Mouse (Mus musculus) embryonic facial prominence, embryonic 15.5 days (tissue): ENCODE results near the gene Amn. TPM values are rescaled to one million over a fixed set of nuclear protein-coding genes. Genes with fewer than 3 reads are reported as not detected.

ENCODE experiments used
- ATAC-seq: fragments of 200-750 bp; cut with Nextera tagmentation; 2 replicates; pipeline ENCODE4 v1.8.0; 2017; ENCODE audit warnings: low read depth, moderate TSS enrichment; ENCODE audit not compliant: insufficient number of reproducible peaks, low FRiP score, low TSS enrichment
- H3K27ac ChIP-seq: fragments of 300-500 bp; sonication (generic); replicated peaks from 2 replicates; pipeline ENCODE4 v1.5.1; 2015; ENCODE audit warnings: mild to moderate bottlenecking, inconsistent platforms
- H3K27me3 ChIP-seq: fragments of 300-500 bp; sonication (generic); 2 replicates; pipeline ENCODE4 v1.6.1; 2015; ENCODE audit warnings: inconsistent platforms
- H3K36me3 ChIP-seq: fragments of 300-500 bp; sonication (generic); 2 replicates; pipeline ENCODE4 v1.6.1; 2015; ENCODE audit warnings: mild to moderate bottlenecking, inconsistent platforms
- H3K4me1 ChIP-seq: fragments of 300-500 bp; sonication (generic); 2 replicates; pipeline ENCODE4 v1.6.1; 2015; ENCODE audit warnings: inconsistent platforms
- H3K4me2 ChIP-seq: fragments of 300-500 bp; sonication (generic); replicated peaks from 2 replicates; pipeline ENCODE4 v1.6.1; 2015; ENCODE audit warnings: mild to moderate bottlenecking, inconsistent platforms
- H3K4me3 ChIP-seq: fragments of 300-500 bp; sonication (generic); replicated peaks from 2 replicates; pipeline ENCODE4 v1.5.1; 2015; ENCODE audit warnings: mild to moderate bottlenecking, inconsistent platforms
- H3K9ac ChIP-seq: fragments of 300-500 bp; sonication (generic); 2 replicates; pipeline ENCODE4 v1.6.1; 2015; ENCODE audit warnings: inconsistent platforms
- H3K9me3 ChIP-seq: fragments of 300-500 bp; sonication (generic); replicated peaks from 2 replicates; pipeline ENCODE4 v1.6.1; 2016; ENCODE audit warnings: inconsistent platforms
- WGBS: fragments of 180-500 bp; shearing (Covaris S2); methylation state at CpG from one replicate; pipeline ENCODE4 v1.1.7; 2015; 5-methylcytosine and 5-hydroxymethylcytosine counted together
- polyA plus RNA-seq: library from polyadenylated mRNA; unstranded; fragments of >200 nt; fragmentation: Nextera tagmentation; extraction: Ambion mirVana; gene quantifications from 2 replicates; pipeline ENCODE4 v1.2.1, GENCODE M21; 2015

The Amn gene
- polyA plus RNA-seq, 1 experiment from 2014 or later = 0.59 TPM

DNA sequence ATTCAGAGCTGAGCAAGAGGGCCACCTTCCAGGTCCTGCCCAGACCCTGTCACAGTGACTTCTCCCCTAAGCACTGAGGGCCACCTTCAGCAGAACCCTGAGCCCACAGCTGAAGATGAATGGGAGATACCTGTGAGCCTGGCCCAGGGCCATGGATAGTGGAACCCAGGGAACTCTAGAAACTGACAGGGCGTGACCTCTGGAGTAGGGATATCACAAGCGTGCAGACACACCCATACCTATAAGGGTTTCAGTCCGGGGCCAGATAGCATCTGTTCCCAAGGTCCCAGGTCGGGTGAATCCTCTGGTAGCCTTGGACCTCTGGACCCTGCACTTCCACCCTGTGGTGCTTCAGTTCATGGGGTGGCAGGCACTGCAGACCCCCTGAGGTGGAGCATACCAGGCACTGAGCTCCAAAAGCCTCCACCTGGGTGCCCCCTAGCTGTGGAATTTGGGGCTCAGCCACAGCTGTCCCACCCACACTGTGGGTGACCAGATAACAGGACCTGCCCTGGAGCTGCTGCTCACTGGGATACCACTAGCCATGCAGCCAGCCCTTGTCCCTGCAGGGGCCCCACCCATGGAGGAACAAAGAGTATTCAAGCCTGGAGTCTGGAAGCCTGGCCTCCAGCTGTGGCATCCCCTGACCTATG is 3.1 kb upstream of the Amn start:
- H3K4me2 ChIP-seq = no peak overlapping the region
- no peak overlapping the region for H3K27ac ChIP-seq
- H3K27me3 ChIP-seq = peaks cover 37% of the 10 kb centered on the region
- H3K9ac ChIP-seq = no peak overlapping the region
- peaks cover 7% of the 10 kb centered on the region; the same call in 1 of the 2 replicates for H3K36me3 ChIP-seq
- H3K4me3 ChIP-seq = no peak overlapping the region
- H3K9me3 ChIP-seq = no peaks in the 10 kb centered on the region
- H3K4me1 ChIP-seq = peaks cover 13% of the 10 kb centered on the region
- 65% methylated on average over 4 of the region's 4 CpGs for WGBS
- no peak for ATAC-seq

GRCm38 (mm10) chr12:111271406-111271805 is 511 bp downstream of the Amn start:
- H3K9ac ChIP-seq = no peak overlapping the region
- H3K4me1 ChIP-seq = peaks cover 35% of the 10 kb centered on the region
- ATAC-seq = no peak
- no peaks in the 10 kb centered on the region for H3K9me3 ChIP-seq
- WGBS = 7% methylated on average over 27 of the region's 28 CpGs
- H3K4me2 ChIP-seq = peak overlapping the region; percentile 31
- H3K36me3 ChIP-seq = no peaks in the 10 kb centered on the region; the same call in 1 of the 2 replicates
- H3K4me3 ChIP-seq = peak overlapping the region; percentile 20
- peaks cover 73% of the 10 kb centered on the region for H3K27me3 ChIP-seq
- H3K27ac ChIP-seq = no peak overlapping the region

- Histone ChIP-seq H3K9ac (no peak overlapping the region), H3K36me3 (no peaks in the 10 kb centered on the region; the same call in 1 of the 2 replicates), H3K4me3 (peak overlapping the region; percentile 20; the same call in 1 of the 2 replicates), H3K9me3 (no peaks in the 10 kb centered on the region), H3K4me1 (peaks cover 35% of the 10 kb centered on the region), H3K27ac (no peak overlapping the region), H3K27me3 (peaks cover 78% of the 10 kb centered on the region), H3K4me2 (peak overlapping the region; percentile 31)
- 12% methylated on average over 8 of the region's 8 CpGs for WGBS
- no peak for ATAC-seq
Measured at GRCm38 (mm10) chr12:111271966-111272365, 1.1 kb downstream of the Amn start.

DNA sequence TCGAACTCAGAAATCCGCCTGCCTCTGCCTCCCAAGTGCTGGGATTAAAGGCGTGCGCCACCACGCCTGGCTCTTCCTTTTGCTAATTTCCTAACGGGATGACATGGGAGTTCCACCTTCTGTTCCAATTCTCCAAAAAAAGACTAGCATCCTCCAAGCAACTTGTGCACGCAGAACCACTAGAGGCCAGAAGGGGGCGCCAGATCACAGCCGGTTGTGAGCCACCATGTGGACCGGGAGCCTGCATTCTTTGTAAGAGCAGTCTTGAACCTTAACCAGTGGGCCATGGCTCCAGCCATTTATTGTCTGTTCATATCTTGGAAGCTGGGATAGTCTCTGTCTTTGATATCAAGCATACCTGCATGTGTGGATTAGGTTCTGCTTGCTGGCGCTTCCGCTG is 1.5 kb downstream of the Amn start:
- Histone ChIP-seq H3K27ac (no peak overlapping the region), H3K36me3 (no peaks in the 10 kb centered on the region), H3K4me2 (no peak overlapping the region), H3K4me3 (no peak overlapping the region), H3K9me3 (no peaks in the 10 kb centered on the region), H3K27me3 (peaks cover 83% of the 10 kb centered on the region), H3K9ac (no peak overlapping the region), H3K4me1 (peaks cover 35% of the 10 kb centered on the region)
- WGBS = 20% methylated on average over 12 of the region's 12 CpGs
- ATAC-seq = no peak

DNA sequence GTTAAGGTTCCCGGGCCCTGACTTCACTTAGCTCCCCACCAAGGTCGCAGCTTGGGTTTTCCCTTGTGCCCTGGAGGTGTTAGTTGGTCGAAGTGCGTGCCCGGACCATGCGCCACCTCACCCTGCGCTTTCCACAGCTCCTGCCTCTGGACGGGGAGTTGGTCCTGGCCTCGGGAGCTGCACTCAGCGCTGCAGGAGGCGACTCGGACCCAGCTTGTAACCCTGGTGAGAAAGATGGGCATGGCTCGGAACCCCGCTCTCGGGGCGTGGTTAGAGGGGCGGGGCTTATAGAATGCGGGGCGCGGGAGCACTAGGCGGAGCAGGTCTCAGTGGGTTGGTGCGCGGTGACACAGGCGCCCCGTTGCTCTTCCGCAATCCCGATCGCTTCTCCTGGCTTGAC is 3.1 kb downstream of the Amn start:
- H3K9ac ChIP-seq = peak overlapping the region; percentile 16; the same call in 1 of the 2 replicates
- ATAC-seq = 0 out of 2 replicates have a peak, but pooled peaks have one; percentile 5

GRCm38 (mm10) chr12:111274447-111275149 is 3.7 kb downstream of the Amn start:
- 2% methylated on average over 80 of the region's 80 CpGs for WGBS
- Histone ChIP-seq H3K9me3 (no peaks in the 10 kb centered on the region), H3K36me3 (no peaks in the 10 kb centered on the region), H3K9ac (peak overlapping the region; percentile 16; the same call in 1 of the 2 replicates), H3K4me1 (peaks cover 35% of the 10 kb centered on the region), H3K27ac (no peak overlapping the region), H3K4me2 (peak overlapping the region; percentile 97), H3K4me3 (peak overlapping the region; percentile 44), H3K27me3 (peaks cover 79% of the 10 kb centered on the region)
- ATAC-seq = no peak

More for the DNA sequence above, 3.1 kb downstream of the Amn start:
- Histone ChIP-seq H3K36me3 (no peaks in the 10 kb centered on the region), H3K4me1 (peaks cover 35% of the 10 kb centered on the region), H3K4me2 (peak overlapping the region; percentile 97), H3K4me3 (peak overlapping the region; percentile 44), H3K9me3 (no peaks in the 10 kb centered on the region), H3K27ac (no peak overlapping the region), H3K27me3 (peaks cover 84% of the 10 kb centered on the region)
- WGBS = 2% methylated on average over 28 of the region's 28 CpGs

DNA sequence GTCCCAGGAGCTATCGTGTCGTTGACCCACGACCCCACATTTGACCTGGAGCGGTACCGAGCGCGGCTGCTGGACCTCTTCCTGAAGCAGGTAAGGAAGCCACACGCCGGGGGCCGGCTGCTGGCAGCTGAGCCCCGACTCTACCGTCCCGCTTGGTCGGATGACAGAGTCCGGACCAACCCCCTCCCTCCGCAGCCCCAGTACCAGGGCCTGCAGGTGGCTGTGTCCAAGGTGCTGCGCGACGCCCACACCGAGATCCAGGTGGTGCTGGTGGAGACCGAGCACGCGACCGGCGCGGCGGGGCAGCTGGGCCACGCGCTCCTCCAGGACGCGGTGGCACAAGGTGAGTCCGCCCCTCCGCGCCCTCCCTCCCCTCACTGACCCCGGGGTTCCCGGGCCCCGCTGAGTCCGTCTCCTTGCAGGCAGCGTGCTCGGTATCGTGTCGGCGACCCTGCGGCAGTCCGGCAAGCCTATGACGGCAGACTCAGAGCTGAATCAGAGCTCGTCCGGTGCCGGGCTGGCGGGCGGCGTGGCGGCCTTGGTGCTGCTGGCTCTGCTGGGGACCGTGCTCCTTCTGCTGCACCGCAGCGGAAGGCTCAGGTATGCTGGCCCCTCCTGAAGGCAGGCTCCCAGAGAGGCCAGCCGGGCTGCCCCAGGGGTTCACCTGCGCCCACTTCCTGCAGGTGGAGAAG is 4.4 kb downstream of the Amn start:
- peaks cover 72% of the 10 kb centered on the region for H3K27me3 ChIP-seq
- no peak overlapping the region for H3K27ac ChIP-seq
- H3K4me3 ChIP-seq = peak overlapping the region; percentile 44
- H3K9ac ChIP-seq = peak overlapping the region; percentile 16; the same call in 1 of the 2 replicates
- peaks cover 35% of the 10 kb centered on the region for H3K4me1 ChIP-seq
- ATAC-seq = no peak
- H3K4me2 ChIP-seq = peak overlapping the region; percentile 97
- no peaks in the 10 kb centered on the region for H3K9me3 ChIP-seq
- under 1% methylated on average over 58 of the region's 58 CpGs for WGBS
- H3K36me3 ChIP-seq = no peaks in the 10 kb centered on the region

DNA sequence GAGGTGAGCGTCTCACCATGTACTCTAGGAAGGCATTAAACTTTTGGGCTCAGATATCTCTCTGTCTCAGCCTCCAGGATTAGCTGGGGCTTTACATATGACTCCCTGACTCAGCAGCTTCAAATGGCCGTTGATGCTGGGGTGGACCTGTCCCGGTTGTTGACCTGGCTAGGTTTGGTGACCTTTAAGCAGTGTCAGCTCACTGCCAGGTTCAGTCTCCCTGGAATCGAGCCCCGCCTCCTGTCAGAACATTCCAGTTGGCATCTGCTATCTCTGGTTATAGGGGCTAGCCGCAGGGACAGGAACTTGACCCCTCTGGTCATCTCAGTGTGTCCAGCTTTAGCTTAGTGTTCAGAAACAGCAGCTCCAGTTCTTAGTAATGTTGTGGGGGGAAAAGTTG is 5.5 kb downstream of the Amn start:
- peaks cover 61% of the 10 kb centered on the region for H3K27me3 ChIP-seq
- peaks cover 29% of the 10 kb centered on the region for H3K4me1 ChIP-seq
- H3K4me2 ChIP-seq = no peak overlapping the region
- no peak overlapping the region for H3K27ac ChIP-seq
- H3K4me3 ChIP-seq = no peak overlapping the region
- 42% methylated on average over 6 of the region's 6 CpGs for WGBS
- no peaks in the 10 kb centered on the region for H3K36me3 ChIP-seq
- ATAC-seq = no peak
- H3K9me3 ChIP-seq = no peaks in the 10 kb centered on the region
- H3K9ac ChIP-seq = no peak overlapping the region

DNA sequence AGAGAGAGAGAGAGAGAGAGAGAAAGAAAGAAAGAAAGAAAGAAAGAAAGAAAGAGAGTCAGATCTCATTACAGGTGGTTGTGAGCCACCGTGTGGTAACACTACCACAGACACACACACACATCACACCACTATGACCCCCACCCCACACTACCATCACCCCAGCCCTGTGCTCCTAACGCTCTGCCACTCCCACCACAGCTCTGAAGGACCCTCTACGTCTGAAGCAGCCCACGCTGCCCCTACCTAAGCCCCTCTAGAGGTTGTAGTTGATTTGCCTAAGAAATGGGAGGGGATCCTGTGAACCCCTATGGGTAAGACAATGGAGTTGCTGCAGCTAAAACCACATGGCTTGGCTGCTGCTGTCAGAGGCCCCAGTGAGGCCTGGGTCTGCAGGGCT is 12.7 kb downstream of the Amn start:
- H3K9me3 ChIP-seq = no peaks in the 10 kb centered on the region
- H3K9ac ChIP-seq = no peak overlapping the region
- H3K4me2 ChIP-seq = no peak overlapping the region
- H3K4me3 ChIP-seq = no peak overlapping the region
- no peaks in the 10 kb centered on the region for H3K27me3 ChIP-seq
- no peak for ATAC-seq
- no peaks in the 10 kb centered on the region for H3K36me3 ChIP-seq
- H3K27ac ChIP-seq = no peak overlapping the region
- H3K4me1 ChIP-seq = peaks cover 14% of the 10 kb centered on the region
- 82% methylated on average over 4 of the region's 4 CpGs for WGBS

GRCm38 (mm10) chr12:111284532-111284931 is 13.6 kb downstream of the Amn start:
- H3K27ac ChIP-seq = no peak overlapping the region
- no peak overlapping the region for H3K9ac ChIP-seq
- peaks cover 14% of the 10 kb centered on the region for H3K4me1 ChIP-seq
- H3K9me3 ChIP-seq = no peaks in the 10 kb centered on the region
- ATAC-seq = no peak
- no peaks in the 10 kb centered on the region for H3K36me3 ChIP-seq
- WGBS = 29% methylated on average over 10 of the region's 10 CpGs
- 0 out of 2 replicates have a peak overlapping the region, but pooled peaks have one; percentile 16 for H3K4me3 ChIP-seq
- peak overlapping the region; percentile 35 for H3K4me2 ChIP-seq
- H3K27me3 ChIP-seq = no peaks in the 10 kb centered on the region

DNA sequence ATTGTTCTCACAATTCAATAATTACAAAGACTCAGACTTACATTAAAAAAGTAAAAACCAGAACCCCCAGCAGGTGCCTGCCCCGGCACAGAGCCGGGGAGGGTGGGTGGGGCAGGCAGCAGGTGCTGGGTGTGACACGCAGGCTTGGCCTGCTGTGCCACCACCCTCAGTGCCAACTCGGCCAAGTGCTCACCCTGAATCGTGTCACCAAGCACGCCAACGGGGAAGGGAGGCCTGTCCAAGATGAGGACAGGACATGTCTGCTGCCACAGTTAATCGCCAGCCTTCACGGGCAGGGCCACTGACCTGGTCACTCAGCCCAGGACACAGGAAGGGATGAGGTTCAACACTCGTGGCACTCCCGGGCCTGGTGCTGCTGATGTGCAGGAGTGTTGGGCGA is 22.1 kb downstream of the Amn start:
- H3K36me3 ChIP-seq = peaks cover 76% of the 10 kb centered on the region
- H3K27ac ChIP-seq = no peak overlapping the region
- H3K4me1 ChIP-seq = no peaks in the 10 kb centered on the region
- no peak overlapping the region for H3K4me2 ChIP-seq
- H3K27me3 ChIP-seq = no peaks in the 10 kb centered on the region
- 92% methylated on average over 12 of the region's 12 CpGs for WGBS
- H3K9me3 ChIP-seq = no peaks in the 10 kb centered on the region
- no peak overlapping the region for H3K9ac ChIP-seq
- H3K4me3 ChIP-seq = no peak overlapping the region
- no peak for ATAC-seq
